Mouse (Mus musculus) lung, postnatal 0 days (tissue): Measurements from ENCODE around the gene E130311K13Rik. TPM values are rescaled to one million over a fixed set of nuclear protein-coding genes. Genes with fewer than 3 reads are reported as not detected.

Experiments
- ATAC-seq: fragments of 200-750 bp; cut with Nextera tagmentation; 2 replicates; pipeline ENCODE4 v1.8.0; 2017; ENCODE audit warnings: moderate library complexity
- DNase-seq: peaks from one replicate; pipeline ENCODE4 v3.0.0-alpha.2; 2016; ENCODE audit warnings: low spot score
- H3K27ac ChIP-seq: fragments of 300-500 bp; sonication (generic); 2 replicates; pipeline ENCODE4 v1.5.1; 2014; ENCODE audit warnings: antibody characterized with exemption, mild to moderate bottlenecking, low read length, mixed read lengths
- H3K27me3 ChIP-seq: fragments of 300-500 bp; sonication (generic); replicated peaks from 2 replicates; pipeline ENCODE4 v1.6.1; 2014; ENCODE audit warnings: low read length, mixed read lengths; ENCODE audit not compliant: insufficient read depth
- H3K36me3 ChIP-seq: fragments of 300-500 bp; sonication (generic); 2 replicates; pipeline ENCODE4 v1.6.1; 2014; ENCODE audit warnings: low read length, mixed read lengths; ENCODE audit not compliant: insufficient read depth
- H3K4me1 ChIP-seq: fragments of 300-500 bp; sonication (generic); 2 replicates; pipeline ENCODE4 v1.6.1; 2014; ENCODE audit warnings: antibody characterized with exemption, low read depth, low read length, mixed read lengths; ENCODE audit not compliant: insufficient read depth
- H3K4me2 ChIP-seq: fragments of 300-500 bp; sonication (generic); replicated peaks from 2 replicates; pipeline ENCODE4 v1.6.1; 2014; ENCODE audit warnings: low read depth, mild to moderate bottlenecking, low read length, moderate library complexity, mixed read lengths
- H3K4me3 ChIP-seq: fragments of 300-500 bp; sonication (generic); 2 replicates; pipeline ENCODE4 v1.5.1; 2014; ENCODE audit warnings: low read depth, low read length
- H3K9ac ChIP-seq: fragments of 300-500 bp; sonication (generic); replicated peaks from 2 replicates; pipeline ENCODE4 v1.6.1; 2014; ENCODE audit warnings: low read depth, mild to moderate bottlenecking
- H3K9me3 ChIP-seq: fragments of 300-500 bp; sonication (generic); 2 replicates; pipeline ENCODE4 v1.6.1; 2016; ENCODE audit warnings: low read length, mixed read lengths
- CTCF ChIP-seq: IDR thresholded peaks from 2 replicates; pipeline ENCODE4 v1.5.1; 2016; ENCODE audit warnings: antibody characterized with exemption, mild to moderate bottlenecking
- EP300 ChIP-seq: IDR thresholded peaks from 2 replicates; pipeline ENCODE4 v1.6.1; 2016; ENCODE audit warnings: antibody characterized with exemption, mild to moderate bottlenecking, control low read depth
- WGBS: fragments of 180-500 bp; shearing (Covaris S2); extraction: QIAGEN DNeasy Blood & Tissue Kit; methylation state at CpG from one replicate; pipeline ENCODE4 v1.1.7; 2014; 5-methylcytosine and 5-hydroxymethylcytosine counted together
- polyA plus RNA-seq: library from polyadenylated mRNA; unstranded; fragments of >200 nt; fragmentation: Nextera tagmentation; extraction: Ambion mirVana; gene quantifications from 2 replicates; pipeline ENCODE4 v1.2.1, GENCODE M21; 2015

E130311K13Rik gene
- polyA plus RNA-seq, 1 experiment from 2014 or later: 6.6 TPM

DNA sequence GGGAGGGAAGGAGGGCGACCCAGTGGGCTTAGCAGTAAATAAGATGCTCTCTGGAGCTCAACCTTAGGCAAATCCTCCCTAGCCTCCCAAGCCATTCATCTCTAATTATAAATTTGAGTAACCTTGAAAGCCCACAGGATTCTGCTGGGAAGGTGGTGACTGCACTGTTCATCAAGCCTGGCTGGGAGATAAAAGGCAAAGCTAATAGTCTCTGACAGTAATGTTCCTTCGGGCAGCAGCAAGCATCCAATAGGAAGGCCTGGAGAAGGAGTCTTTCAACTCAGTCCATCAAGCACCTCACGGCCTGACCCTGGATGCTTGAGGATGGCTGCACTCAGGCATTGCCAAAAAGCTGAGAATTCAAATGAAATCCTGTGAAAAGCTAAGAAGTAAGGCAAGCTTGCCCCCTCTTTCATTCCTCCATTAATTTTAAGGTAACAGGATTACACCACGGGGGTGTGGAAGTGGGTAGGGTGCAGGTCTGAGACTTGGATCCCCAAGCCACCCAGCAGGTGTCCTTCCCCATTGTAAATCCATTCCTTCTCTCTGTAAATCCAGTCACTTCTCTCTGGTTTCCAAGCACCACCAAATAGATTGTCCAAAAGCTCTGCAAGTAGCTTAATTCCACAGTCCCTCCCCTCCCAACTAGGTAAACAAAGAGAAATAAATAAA is 50.1 kb downstream of the E130311K13Rik start:
- WGBS: 45% methylated on average over 4 of the region's 4 CpGs
- H3K27ac ChIP-seq: no peak overlapping the region
- H3K4me2 ChIP-seq: no peak overlapping the region
- H3K9ac ChIP-seq: no peak overlapping the region
- no peak for ATAC-seq
- no peaks in the 10 kb centered on the region for H3K9me3 ChIP-seq
- no peaks in the 10 kb centered on the region for H3K36me3 ChIP-seq
- no peak for DNase-seq
- TF ChIP-seq CTCF (no peak), EP300 (no peak)
- no peaks in the 10 kb centered on the region for H3K4me1 ChIP-seq
- no peak overlapping the region for H3K4me3 ChIP-seq
- H3K27me3 ChIP-seq: no peaks in the 10 kb centered on the region

DNA sequence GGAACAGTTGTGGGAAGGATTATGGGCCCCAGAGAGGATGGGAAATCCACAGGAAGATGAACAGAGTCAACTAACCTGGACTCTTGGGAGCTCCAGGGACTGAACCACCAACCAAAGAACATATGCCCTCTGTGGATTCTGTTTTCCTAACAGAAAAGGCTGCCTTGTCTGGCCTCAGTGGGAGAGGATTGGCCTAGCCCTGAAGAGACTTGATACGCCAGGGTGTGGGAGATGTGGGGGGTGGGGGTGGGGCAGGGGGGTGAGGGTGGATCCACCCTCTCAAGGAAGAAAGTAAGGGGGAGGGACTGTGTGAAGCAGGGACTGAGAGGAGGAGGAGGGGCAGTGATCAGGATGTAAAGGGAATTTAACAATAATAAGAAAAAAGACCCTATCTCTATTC is 56.5 kb downstream of the E130311K13Rik start:
- H3K4me3 ChIP-seq: no peak overlapping the region
- H3K27me3 ChIP-seq: no peaks in the 10 kb centered on the region
- WGBS: 50% methylated on average over 1 of the region's 1 CpGs
- DNase-seq: no peak
- ATAC-seq: no peak
- TF ChIP-seq CTCF: no peak
- no peak for TF ChIP-seq EP300
- no peak overlapping the region for H3K4me2 ChIP-seq
- H3K9ac ChIP-seq: no peak overlapping the region
- no peaks in the 10 kb centered on the region for H3K9me3 ChIP-seq
- H3K4me1 ChIP-seq: no peaks in the 10 kb centered on the region
- no peak overlapping the region for H3K27ac ChIP-seq
- no peaks in the 10 kb centered on the region for H3K36me3 ChIP-seq

DNA sequence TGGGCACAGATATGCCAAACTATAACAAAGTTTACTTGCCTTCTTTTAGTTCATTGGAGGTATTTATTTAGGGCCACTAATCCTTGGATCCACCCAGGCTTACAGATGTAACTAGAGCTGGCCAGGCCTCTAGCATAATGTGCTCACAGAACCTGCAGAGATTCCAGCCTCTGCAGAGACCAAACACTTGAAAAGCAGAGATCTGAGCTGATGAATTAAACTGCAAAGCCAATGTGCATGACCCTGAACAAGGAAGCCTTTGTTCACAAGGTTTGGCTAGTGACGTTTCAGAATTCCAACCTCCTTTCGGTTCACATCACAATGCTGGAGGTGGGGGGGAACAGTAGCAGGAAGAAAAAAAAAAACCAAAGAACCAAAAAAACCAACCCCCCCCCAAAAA is 58.0 kb downstream of the E130311K13Rik start:
- ATAC-seq: no peak
- no peak for TF ChIP-seq CTCF
- TF ChIP-seq EP300: no peak
- Histone ChIP-seq H3K4me3 (no peak overlapping the region), H3K27ac (no peak overlapping the region), H3K4me1 (no peaks in the 10 kb centered on the region), H3K36me3 (no peaks in the 10 kb centered on the region), H3K9me3 (no peaks in the 10 kb centered on the region), H3K4me2 (no peak overlapping the region), H3K27me3 (no peaks in the 10 kb centered on the region), H3K9ac (no peak overlapping the region)
- no peak for DNase-seq
- WGBS: 37% methylated on average over 2 of the region's 2 CpGs

DNA sequence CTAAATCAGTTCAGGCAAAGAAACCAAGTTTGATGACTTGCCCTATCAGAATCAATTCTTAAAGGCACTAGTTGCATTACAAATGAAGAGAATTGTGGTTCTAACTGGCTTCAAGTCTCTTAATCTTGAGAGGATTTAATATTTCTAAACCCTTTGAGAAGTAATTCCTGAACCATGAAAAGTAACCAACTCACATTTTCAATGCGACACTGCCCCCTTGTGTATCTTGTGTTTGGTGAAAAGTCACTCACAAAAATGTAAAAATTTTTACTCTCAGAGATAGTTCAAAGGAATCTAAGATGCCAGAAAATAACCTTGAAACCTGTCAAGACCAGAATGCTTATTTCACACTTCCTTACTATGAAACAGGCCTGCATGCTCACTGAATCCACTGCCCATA is 61.0 kb downstream of the E130311K13Rik start:
- Histone ChIP-seq H3K4me2 (no peak overlapping the region), H3K4me1 (no peaks in the 10 kb centered on the region), H3K9me3 (no peaks in the 10 kb centered on the region), H3K36me3 (no peaks in the 10 kb centered on the region), H3K27me3 (no peaks in the 10 kb centered on the region), H3K27ac (no peak overlapping the region), H3K4me3 (no peak overlapping the region), H3K9ac (no peak overlapping the region)
- DNase-seq (peak; percentile 53), ATAC-seq (no peak)
- 41% methylated on average over 1 of the region's 1 CpGs for WGBS
- TF ChIP-seq CTCF (peak; percentile 66), EP300 (no peak)

DNA sequence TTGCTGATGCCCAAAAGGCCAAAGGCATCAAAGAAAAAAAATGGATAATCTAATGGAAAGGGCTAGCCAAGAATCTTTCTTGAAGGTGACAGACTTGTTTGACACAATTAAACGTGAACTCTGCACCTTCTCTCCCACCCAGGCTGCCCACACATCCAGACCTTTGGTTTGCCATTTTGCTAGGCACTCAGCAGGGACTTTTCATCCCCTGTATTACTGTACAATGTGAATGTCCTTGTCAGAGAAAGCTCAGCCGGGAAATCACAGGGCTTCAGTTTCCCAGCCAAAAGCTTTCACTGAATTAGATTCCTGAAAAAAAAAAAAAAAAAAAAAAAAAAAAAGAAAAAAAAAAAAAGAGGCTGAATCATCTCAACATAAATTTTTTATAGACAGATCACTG is 64.2 kb downstream of the E130311K13Rik start:
- Histone ChIP-seq H3K27me3 (no peaks in the 10 kb centered on the region), H3K9me3 (no peaks in the 10 kb centered on the region), H3K4me1 (no peaks in the 10 kb centered on the region), H3K36me3 (no peaks in the 10 kb centered on the region), H3K27ac (no peak overlapping the region), H3K4me2 (no peak overlapping the region), H3K4me3 (no peak overlapping the region), H3K9ac (no peak overlapping the region)
- WGBS: 44% methylated on average over 2 of the region's 2 CpGs
- no peak for DNase-seq
- ATAC-seq: no peak
- TF ChIP-seq CTCF: no peak
- no peak for TF ChIP-seq EP300

Other genes starting within 250 kb of the E130311K13Rik start
- gene Plch1, start 30.0 kb downstream of the E130311K13Rik start, polyA plus RNA-seq: 1.00 and 1.5 TPM in 2 replicates
- 16.2 and 16.5 TPM in 2 replicates for gene Slc33a1, start 35.3 kb upstream of the E130311K13Rik start, polyA plus RNA-seq
- gene Gmps, start 46.6 kb upstream of the E130311K13Rik start, polyA plus RNA-seq: 14.1 and 14.2 TPM in 2 replicates
- 0.04 TPM in 1 of 2 replicates, not detected in the other for gene Vmn2r1, start 152.1 kb upstream of the E130311K13Rik start, polyA plus RNA-seq
- not detected in 2 replicates for gene Vmn2r2, start 212.5 kb upstream of the E130311K13Rik start, polyA plus RNA-seq